Mouse (Mus musculus): ENCODE results near the gene Rnf5.

Gene Rnf5

GRCm38 (mm10) chr17:34586796-34587422 lies 16.6 kb downstream of the Rnf5 start:
- peak in 1 of 2 experiments; percentile 48 for DNase-seq (ENCODE audit: low read depth in 1 of 2, low spot score in 2 of 2)

- no peak for DNase-seq (ENCODE audit: low read depth in 1 of 2, low spot score in 2 of 2)
Observed at GRCm38 (mm10) chr17:34585877-34586771, 17.4 kb downstream of the Rnf5 start.

- DNase-seq (ENCODE audit: low read depth in 1 of 2, low spot score in 2 of 2) = no peak
Observed at GRCm38 (mm10) chr17:34585121-34585520, 18.4 kb downstream of the Rnf5 start.

- no peak for DNase-seq (ENCODE audit: low read depth in 1 of 2, low spot score in 2 of 2)
Observed at GRCm38 (mm10) chr17:34583819-34584218, 19.7 kb downstream of the Rnf5 start.

- DNase-seq (ENCODE audit: low read depth in 1 of 2, low spot score in 2 of 2) = no peak
Observed at GRCm38 (mm10) chr17:34583397-34583796, 20.1 kb downstream of the Rnf5 start.

GRCm38 (mm10) chr17:34582528-34582927 lies 21.0 kb downstream of the Rnf5 start:
- DNase-seq (ENCODE audit: low read depth in 1 of 2, low spot score in 2 of 2) = no peak

GRCm38 (mm10) chr17:34578070-34578469 lies 25.4 kb downstream of the Rnf5 start:
- DNase-seq (ENCODE audit: low read depth in 1 of 2, low spot score in 2 of 2) = no peak

- no peak for DNase-seq (ENCODE audit: low read depth in 1 of 2, low spot score in 2 of 2)
Observed at GRCm38 (mm10) chr17:34576577-34576976, 26.9 kb downstream of the Rnf5 start.

GRCm38 (mm10) chr17:34572361-34572760 lies 31.1 kb downstream of the Rnf5 start:
- DNase-seq (ENCODE audit: low read depth in 1 of 2, low spot score in 2 of 2) = no peak

GRCm38 (mm10) chr17:34571875-34572274 lies 31.6 kb downstream of the Rnf5 start:
- DNase-seq (ENCODE audit: low read depth in 1 of 2, low spot score in 2 of 2) = no peak

GRCm38 (mm10) chr17:34569919-34570318 lies 33.6 kb downstream of the Rnf5 start:
- DNase-seq (ENCODE audit: low read depth in 1 of 2, low spot score in 2 of 2) = no peak

- DNase-seq (ENCODE audit: low read depth in 1 of 2, low spot score in 2 of 2) = no peak
Observed at GRCm38 (mm10) chr17:34568421-34568820, 35.1 kb downstream of the Rnf5 start.

- no peak for DNase-seq (ENCODE audit: low read depth in 1 of 2, low spot score in 2 of 2)
Observed at GRCm38 (mm10) chr17:34567311-34567710, 36.2 kb downstream of the Rnf5 start.

GRCm38 (mm10) chr17:34564796-34565195 lies 38.7 kb downstream of the Rnf5 start:
- DNase-seq (ENCODE audit: low read depth in 1 of 2, low spot score in 2 of 2) = no peak

- no peak for DNase-seq (ENCODE audit: low read depth in 1 of 2, low spot score in 2 of 2)
Observed at GRCm38 (mm10) chr17:34564003-34564421, 39.5 kb downstream of the Rnf5 start, which contains the start of gene Notch4. Gene Notch4, plus strand, starts transcription at chr17:34564268.

GRCm38 (mm10) chr17:34563354-34563753 lies 40.1 kb downstream of the Rnf5 start:
- DNase-seq (ENCODE audit: low read depth in 1 of 2, low spot score in 2 of 2) = no peak

GRCm38 (mm10) chr17:34562595-34562994 lies 40.9 kb downstream of the Rnf5 start:
- DNase-seq (ENCODE audit: low read depth in 1 of 2, low spot score in 2 of 2) = no peak

- DNase-seq (ENCODE audit: low read depth in 1 of 2, low spot score in 2 of 2) = peak in 1 of 2 experiments; percentile 27
Observed at GRCm38 (mm10) chr17:34561200-34561599, 42.3 kb downstream of the Rnf5 start.

- no peak for DNase-seq (ENCODE audit: low read depth in 1 of 2, low spot score in 2 of 2)
Observed at GRCm38 (mm10) chr17:34560438-34560837, 43.1 kb downstream of the Rnf5 start.

GRCm38 (mm10) chr17:34559895-34560294 lies 43.6 kb downstream of the Rnf5 start:
- no peak for DNase-seq (ENCODE audit: low read depth in 1 of 2, low spot score in 2 of 2)

GRCm38 (mm10) chr17:34559116-34559515 lies 44.4 kb downstream of the Rnf5 start:
- no peak for DNase-seq (ENCODE audit: low read depth in 1 of 2, low spot score in 2 of 2)

- DNase-seq (ENCODE audit: low read depth in 1 of 2, low spot score in 2 of 2) = no peak
Observed at GRCm38 (mm10) chr17:34557411-34557810, 46.1 kb downstream of the Rnf5 start.
